In the genomic region with DNA sequence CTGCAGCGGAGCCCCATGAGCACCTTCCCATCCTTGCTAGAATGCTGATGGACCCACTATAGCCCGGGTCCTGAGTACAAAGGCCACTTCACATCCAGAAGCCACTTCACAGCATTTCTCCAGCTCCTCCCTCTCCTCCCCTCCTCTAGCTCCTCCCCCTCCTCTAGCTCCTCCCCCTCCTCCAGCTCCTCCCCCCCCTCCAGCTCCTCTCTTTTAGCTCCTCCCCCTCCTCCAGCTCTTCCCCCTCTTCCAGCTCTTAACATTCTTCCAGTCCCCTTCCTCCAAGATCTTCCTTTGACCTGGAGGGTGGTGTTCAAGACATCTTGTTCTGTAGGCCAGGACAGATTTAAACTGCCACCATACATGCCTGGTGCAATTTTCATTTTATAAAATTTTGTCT, we compare ENCODE assay signal across 29 mouse cellular contexts. TPM values are rescaled to one million over a fixed set of nuclear protein-coding genes. Genes with fewer than 3 reads are reported as not detected.
DNase-seq lines count a peak whose midpoint lies in the region; ATAC-seq and TF ChIP-seq lines count a peak whose summit lies in the region.
"Had no signal": no experiment of that assay in that cellular context is flagged by ENCODE, and none has a peak within 500 bp of the region (broad histone marks: within the 10 kb centered on the region; RNA-seq: fewer than 3 reads in every experiment).

No protein-coding gene starts in this region.

- 81% methylated on average over 2 of the region's 2 CpGs for WGBS in forebrain, embryonic 11.5 days
- 76% methylated on average over 2 of the region's 2 CpGs for WGBS in forebrain, embryonic 12.5 days
- WGBS in lung, postnatal 0 days, result 70% methylated on average over 2 of the region's 2 CpGs

- H3K9me3 ChIP-seq in forebrain, embryonic 11.5 days (ENCODE audit: control insufficient read depth, low read length), result no peaks in the 10 kb centered on the region
- no peaks in the 10 kb centered on the region for H3K9me3 ChIP-seq in forebrain, embryonic 12.5 days
- no peaks in the 10 kb centered on the region for H3K9me3 ChIP-seq in lung, postnatal 0 days (ENCODE audit: low read length)
- H3K9me3 ChIP-seq: embryonic facial prominence, embryonic 10.5 days; embryonic facial prominence, embryonic 15.5 days; heart, embryonic 10.5 days; heart, embryonic 15.5 days; midbrain, embryonic 13.5 days; neural tube, embryonic 13.5 days; stomach, embryonic 15.5 days had no signal

- DNase-seq in forebrain, embryonic 11.5 days (ENCODE audit: low spot score), result no peak
- peak; percentile 6 for DNase-seq in lung, postnatal 0 days (ENCODE audit: low spot score)
- no peak for DNase-seq in lung, postnatal 4 days
- peak; percentile 60 for DNase-seq in WW6 (ENCODE audit: low read depth, low spot score)
- no peak for DNase-seq in Muller cell, postnatal 12 days (ENCODE audit: inconsistent ontology term)
- DNase-seq in right cerebral cortex, postnatal 4 days, result no peak
- DNase-seq: adrenal gland, adult 8-10 months; cerebellum, adult 2 months; cerebellum, postnatal 14 days; gastrocnemius, postnatal 14 days; heart, adult 11 months; kidney, adult 8-10 months; kidney, postnatal 10 days; lung, adult 2 months; lung, postnatal 14 days; right cerebral cortex, postnatal 14 days had no signal

- H3K36me3 ChIP-seq in forebrain, embryonic 11.5 days (ENCODE audit: control insufficient read depth, insufficient read depth, low read length), result no peaks in the 10 kb centered on the region
- H3K36me3 ChIP-seq in forebrain, embryonic 12.5 days (replicated peaks), result no peaks in the 10 kb centered on the region
- no peaks in the 10 kb centered on the region for H3K36me3 ChIP-seq in lung, postnatal 0 days (ENCODE audit: insufficient read depth, low read length)
- H3K36me3 ChIP-seq: embryonic facial prominence, embryonic 10.5 days; embryonic facial prominence, embryonic 15.5 days; heart, embryonic 10.5 days; heart, embryonic 15.5 days; midbrain, embryonic 13.5 days; neural tube, embryonic 13.5 days; stomach, embryonic 15.5 days had no signal

- H3K4me2 ChIP-seq in forebrain, embryonic 11.5 days (ENCODE audit: low read depth, low read length, severe bottlenecking), result no peak overlapping the region
- H3K4me2 ChIP-seq in forebrain, embryonic 12.5 days, result no peak overlapping the region
- H3K4me2 ChIP-seq in lung, postnatal 0 days (replicated peaks; ENCODE audit: low read depth, low read length), result no peak overlapping the region
- H3K4me2 ChIP-seq: embryonic facial prominence, embryonic 15.5 days; heart, embryonic 15.5 days; midbrain, embryonic 13.5 days; neural tube, embryonic 13.5 days; stomach, embryonic 15.5 days had no signal

- peak; percentile 56; the same call in 1 of the 2 replicates for ATAC-seq in forebrain, embryonic 11.5 days (replicated peaks; ENCODE audit: low FRiP score)
- no peak for ATAC-seq in forebrain, embryonic 12.5 days (ENCODE audit: low FRiP score)
- no peak for ATAC-seq in lung, postnatal 0 days
- peak; percentile 79 for ATAC-seq in megakaryocyte progenitor cell, adult 5-6 weeks (replicated peaks; ENCODE audit: poor library complexity)
- ATAC-seq: CD4-positive, CD25-positive, alpha-beta regulatory T cell, adult 4 months; forebrain, embryonic 14.5 days; intestine, embryonic 16.5 days; midbrain, embryonic 13.5 days; Patski had no signal

- no peaks in the 10 kb centered on the region for H3K4me1 ChIP-seq in forebrain, embryonic 11.5 days (replicated peaks; ENCODE audit: control insufficient read depth, insufficient read depth, low read length)
- no peaks in the 10 kb centered on the region; the same call in 1 of the 2 replicates for H3K4me1 ChIP-seq in forebrain, embryonic 12.5 days
- H3K4me1 ChIP-seq in lung, postnatal 0 days (ENCODE audit: insufficient read depth, low read depth, low read length), result no peaks in the 10 kb centered on the region
- H3K4me1 ChIP-seq: embryonic facial prominence, embryonic 15.5 days; heart, embryonic 15.5 days; midbrain, embryonic 13.5 days; neural tube, embryonic 13.5 days had no signal

- H3K4me3 ChIP-seq in forebrain, embryonic 11.5 days (ENCODE audit: low read depth, low read length), result no peak overlapping the region
- no peak overlapping the region for H3K4me3 ChIP-seq in forebrain, embryonic 12.5 days (replicated peaks)
- no peak overlapping the region for H3K4me3 ChIP-seq in lung, postnatal 0 days (ENCODE audit: low read depth, low read length)
- H3K4me3 ChIP-seq: embryonic facial prominence, embryonic 10.5 days; embryonic facial prominence, embryonic 15.5 days; heart, embryonic 10.5 days; heart, embryonic 15.5 days; midbrain, embryonic 13.5 days; neural tube, embryonic 13.5 days; stomach, embryonic 15.5 days had no signal

- H3K27ac ChIP-seq in forebrain, embryonic 11.5 days (ENCODE audit: low read depth, low read length), result no peak overlapping the region
- H3K27ac ChIP-seq in forebrain, embryonic 12.5 days, result no peak overlapping the region
- H3K27ac ChIP-seq in lung, postnatal 0 days (ENCODE audit: low read length), result no peak overlapping the region
- H3K27ac ChIP-seq: embryonic facial prominence, embryonic 10.5 days; embryonic facial prominence, embryonic 15.5 days; heart, embryonic 10.5 days; heart, embryonic 15.5 days; midbrain, embryonic 13.5 days; neural tube, embryonic 13.5 days; stomach, embryonic 15.5 days had no signal

- no peak for TF ChIP-seq CTCF in lung, postnatal 0 days (IDR thresholded peaks at IDR 0.05)

- no peaks in the 10 kb centered on the region for H3K27me3 ChIP-seq in forebrain, embryonic 11.5 days (ENCODE audit: control insufficient read depth, insufficient read depth, low read length)
- no peaks in the 10 kb centered on the region for H3K27me3 ChIP-seq in forebrain, embryonic 12.5 days
- H3K27me3 ChIP-seq in lung, postnatal 0 days (replicated peaks; ENCODE audit: insufficient read depth, low read length), result no peaks in the 10 kb centered on the region
- H3K27me3 ChIP-seq: embryonic facial prominence, embryonic 15.5 days; midbrain, embryonic 13.5 days; neural tube, embryonic 13.5 days; Patski; stomach, embryonic 15.5 days had no signal

- no peak for TF ChIP-seq EP300 in lung, postnatal 0 days (IDR thresholded peaks at IDR 0.05)

- no peak overlapping the region for H3K9ac ChIP-seq in forebrain, embryonic 11.5 days (ENCODE audit: low read length)
- H3K9ac ChIP-seq in forebrain, embryonic 12.5 days, result no peak overlapping the region
- no peak overlapping the region for H3K9ac ChIP-seq in lung, postnatal 0 days (replicated peaks; ENCODE audit: low read depth)
- H3K9ac ChIP-seq: embryonic facial prominence, embryonic 15.5 days; heart, embryonic 15.5 days; midbrain, embryonic 13.5 days; neural tube, embryonic 13.5 days; stomach, embryonic 15.5 days had no signal

RNA-seq across cellular contexts. Expression of gene Tmco1, which starts 8.1 kb away (rescaled TPM):
- 75.2 and 78.5 TPM in 2 replicates for polyA plus RNA-seq in forebrain, embryonic 11.5 days (2014; fragmentation: Nextera tagmentation; extraction: Ambion mirVana)
- 68.3 and 70.9 TPM in 2 replicates for polyA plus RNA-seq in forebrain, embryonic 12.5 days (2016; fragmentation: Nextera tagmentation; extraction: Ambion mirVana)
- polyA plus RNA-seq in lung, postnatal 0 days (2015; fragmentation: Nextera tagmentation; extraction: Ambion mirVana), result 94.7 and 99.7 TPM in 2 replicates
- 168 and 183 TPM in 2 replicates for total RNA-seq in megakaryocyte progenitor cell, adult 5-6 weeks (2015)
- 176 and 178 TPM in 2 replicates for total RNA-seq in megakaryocyte progenitor cell, adult 5-6 weeks (2017)

RNA-seq across cellular contexts. Expression of gene Uck2, which starts 15.0 kb away (rescaled TPM):
- 125 and 140 TPM in 2 replicates for polyA plus RNA-seq in forebrain, embryonic 11.5 days (2014; fragmentation: Nextera tagmentation; extraction: Ambion mirVana)
- polyA plus RNA-seq in forebrain, embryonic 12.5 days (2016; fragmentation: Nextera tagmentation; extraction: Ambion mirVana), result 119 and 123 TPM in 2 replicates
- 21.6 and 22.9 TPM in 2 replicates for polyA plus RNA-seq in lung, postnatal 0 days (2015; fragmentation: Nextera tagmentation; extraction: Ambion mirVana)
- 228 and 234 TPM in 2 replicates for total RNA-seq in megakaryocyte progenitor cell, adult 5-6 weeks (2015)
- total RNA-seq in megakaryocyte progenitor cell, adult 5-6 weeks (2017), result 234 and 288 TPM in 2 replicates

RNA-seq across cellular contexts. Expression of gene Aldh9a1, which starts 49.7 kb away (rescaled TPM):
- polyA plus RNA-seq in forebrain, embryonic 11.5 days (2014; fragmentation: Nextera tagmentation; extraction: Ambion mirVana), result 38.3 and 41.4 TPM in 2 replicates
- polyA plus RNA-seq in forebrain, embryonic 12.5 days (2016; fragmentation: Nextera tagmentation; extraction: Ambion mirVana), result 33.0 and 35.7 TPM in 2 replicates
- polyA plus RNA-seq in lung, postnatal 0 days (2015; fragmentation: Nextera tagmentation; extraction: Ambion mirVana), result 33.2 and 35.4 TPM in 2 replicates
- total RNA-seq in megakaryocyte progenitor cell, adult 5-6 weeks (2015), result 43.1 and 45.0 TPM in 2 replicates
- 36.3 and 46.6 TPM in 2 replicates for total RNA-seq in megakaryocyte progenitor cell, adult 5-6 weeks (2017)

Comparison
In these comparisons a context has a peak if more than half of its experiments do, and no peak if none do; other contexts are left out.
1. ATAC-seq: peak in forebrain, embryonic 11.5 days (single experiment) and megakaryocyte progenitor cell, adult 5-6 weeks (single experiment); none in forebrain, embryonic 12.5 days (single experiment) and lung, postnatal 0 days (single experiment).
2. DNase-seq: peak in lung, postnatal 0 days (single experiment) and WW6 (single experiment); none in forebrain, embryonic 11.5 days (single experiment), lung, postnatal 4 days (0 of 2), Muller cell, postnatal 12 days (single experiment) and right cerebral cortex, postnatal 4 days (single experiment).